Mouse (Mus musculus) embryonic fibroblast, embryonic 13.5 days (primary cell): Measurements from ENCODE around the gene Six2.

Source experiments
- CTCF ChIP-seq: IDR thresholded peaks from 2 replicates; pipeline ENCODE4 v1.5.1; 2011; ENCODE audit warnings: mild to moderate bottlenecking, control low read depth, low read length, moderate library complexity, borderline replicate concordance; ENCODE audit not compliant: insufficient read depth
- POLR2A ChIP-seq: IDR thresholded peaks from 2 replicates; pipeline ENCODE4 v1.6.1; 2011; ENCODE audit warnings: low read depth, mild to moderate bottlenecking, control low read depth, low read length, moderate library complexity

DNA sequence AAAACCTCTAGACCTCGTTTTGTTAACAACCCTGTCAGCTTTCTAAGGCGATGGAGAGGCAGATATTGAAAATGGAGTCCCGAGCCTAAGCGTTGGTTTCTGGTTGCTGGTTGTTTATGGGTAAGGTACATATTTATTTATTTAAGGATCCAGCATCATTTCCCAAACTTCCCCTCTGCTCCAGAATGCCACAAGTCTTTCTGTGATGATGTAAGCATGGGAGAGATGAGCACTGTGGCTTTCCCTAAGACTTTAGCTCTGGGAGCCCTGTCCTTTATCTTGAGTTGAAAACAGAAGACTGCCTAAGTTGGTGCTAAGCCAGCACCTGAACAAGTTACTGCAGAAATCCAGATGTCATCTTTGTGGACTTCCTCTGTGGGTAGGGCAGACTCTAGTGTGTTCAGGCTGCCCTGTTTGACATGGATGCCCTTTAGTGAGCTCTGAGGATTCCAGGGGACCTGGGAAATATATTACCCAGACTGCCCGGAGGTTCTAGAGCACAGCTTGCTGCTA is 1.8 kb upstream of the Six2 start:
- no peak for TF ChIP-seq CTCF
- TF ChIP-seq POLR2A, result no peak
